Mouse (Mus musculus): ENCODE measurements around the gene Mroh3. TPM values are rescaled to one million over a fixed set of nuclear protein-coding genes. Genes with fewer than 3 reads are reported as not detected.

The Mroh3 gene
- 0.63 and 0.88 TPM in 2 replicates for polyA plus RNA-seq (2012; rRNA removed)

GRCm38 (mm10) chr1:136212803-136213202 is at the start of gene Mroh3:
Gene Mroh3, minus strand, starts transcription at chr1:136212828.
- peak in 1 of 2 experiments; percentile 58 for DNase-seq (ENCODE audit: extremely low spot score in 1 of 2, low spot score in 1 of 2)

- no peak for DNase-seq (ENCODE audit: extremely low spot score in 1 of 2, low spot score in 1 of 2)
Measured at GRCm38 (mm10) chr1:136260635-136261238, 48.1 kb upstream of the Mroh3 start, which contains the start of gene Gpr25. Gene Gpr25, minus strand, starts transcription at chr1:136260873.

GRCm38 (mm10) chr1:136259893-136260634 is 47.4 kb upstream of the Mroh3 start:
- DNase-seq (ENCODE audit: extremely low spot score in 1 of 2, low spot score in 1 of 2), result peak in 1 of 2 experiments; percentile 68

GRCm38 (mm10) chr1:136259543-136259892 is 46.9 kb upstream of the Mroh3 start:
- DNase-seq (ENCODE audit: extremely low spot score in 1 of 2, low spot score in 1 of 2), result no peak

- DNase-seq (ENCODE audit: extremely low spot score in 1 of 2, low spot score in 1 of 2), result no peak
Measured at GRCm38 (mm10) chr1:136258495-136258894, 45.9 kb upstream of the Mroh3 start.

- DNase-seq (ENCODE audit: extremely low spot score in 1 of 2, low spot score in 1 of 2), result no peak
Measured at GRCm38 (mm10) chr1:136255657-136256056, 43.0 kb upstream of the Mroh3 start.

- DNase-seq (ENCODE audit: extremely low spot score in 1 of 2, low spot score in 1 of 2), result no peak
Measured at GRCm38 (mm10) chr1:136255174-136255573, 42.5 kb upstream of the Mroh3 start.

- DNase-seq (ENCODE audit: extremely low spot score in 1 of 2, low spot score in 1 of 2), result no peak
Measured at GRCm38 (mm10) chr1:136254503-136255065, 42.0 kb upstream of the Mroh3 start.

- no peak for DNase-seq (ENCODE audit: extremely low spot score in 1 of 2, low spot score in 1 of 2)
Measured at GRCm38 (mm10) chr1:136253472-136253871, 40.8 kb upstream of the Mroh3 start.

GRCm38 (mm10) chr1:136249662-136250061 is 37.0 kb upstream of the Mroh3 start:
- DNase-seq (ENCODE audit: extremely low spot score in 1 of 2, low spot score in 1 of 2), result no peak

GRCm38 (mm10) chr1:136247393-136247792 is 34.8 kb upstream of the Mroh3 start:
- DNase-seq (ENCODE audit: extremely low spot score in 1 of 2, low spot score in 1 of 2), result no peak

GRCm38 (mm10) chr1:136244469-136244868 is 31.8 kb upstream of the Mroh3 start:
- no peak for DNase-seq (ENCODE audit: extremely low spot score in 1 of 2, low spot score in 1 of 2)

- no peak for DNase-seq (ENCODE audit: extremely low spot score in 1 of 2, low spot score in 1 of 2)
Measured at GRCm38 (mm10) chr1:136241801-136242200, 29.2 kb upstream of the Mroh3 start.

- no peak for DNase-seq (ENCODE audit: extremely low spot score in 1 of 2, low spot score in 1 of 2)
Measured at GRCm38 (mm10) chr1:136238495-136238894, 25.9 kb upstream of the Mroh3 start.

- DNase-seq (ENCODE audit: extremely low spot score in 1 of 2, low spot score in 1 of 2), result no peak
Measured at GRCm38 (mm10) chr1:136234595-136235092, 22.0 kb upstream of the Mroh3 start.

- DNase-seq (ENCODE audit: extremely low spot score in 1 of 2, low spot score in 1 of 2), result peak in 1 of 2 experiments; percentile 36
Measured at GRCm38 (mm10) chr1:136233892-136234594, 21.4 kb upstream of the Mroh3 start, which contains the start of gene Inava. Gene Inava, minus strand, starts transcription at chr1:136234264.

GRCm38 (mm10) chr1:136232986-136233790 is 20.6 kb upstream of the Mroh3 start:
- DNase-seq (ENCODE audit: extremely low spot score in 1 of 2, low spot score in 1 of 2), result no peak

GRCm38 (mm10) chr1:136232285-136232926 is 19.8 kb upstream of the Mroh3 start:
- DNase-seq (ENCODE audit: extremely low spot score in 1 of 2, low spot score in 1 of 2), result no peak

- DNase-seq (ENCODE audit: extremely low spot score in 1 of 2, low spot score in 1 of 2), result no peak
Measured at GRCm38 (mm10) chr1:136231596-136231995, 19.0 kb upstream of the Mroh3 start.

- no peak for DNase-seq (ENCODE audit: extremely low spot score in 1 of 2, low spot score in 1 of 2)
Measured at GRCm38 (mm10) chr1:136230201-136230600, 17.6 kb upstream of the Mroh3 start.

Data from frontal cortex, adult 2 months (tissue).